Mouse (Mus musculus) adrenal gland, postnatal 36 days (tissue): ENCODE data around the gene Fancc. TPM values are rescaled to one million over a fixed set of nuclear protein-coding genes. Genes with fewer than 3 reads are reported as not detected.
"Not testable (repeated sequence)": the region's sequence is repeated elsewhere in the genome, so short reads cannot be mapped to it uniquely, and the experiment has no call there.

Experiments used
- DNase-seq, 2 experiments: peaks; one replicate each; pipeline ENCODE4 v3.0.0; 2021; ENCODE audit warnings: mixed read lengths in 1 of 2
- total RNA-seq, 2 experiments: library from RNA; stranded (reverse); gene quantifications; 2 replicates each; pipeline ENCODE4 v1.2.3; 2021

The Fancc gene
- total RNA-seq, 2 experiments from 2014 or later, result 9.1 to 10.9 TPM

DNA sequence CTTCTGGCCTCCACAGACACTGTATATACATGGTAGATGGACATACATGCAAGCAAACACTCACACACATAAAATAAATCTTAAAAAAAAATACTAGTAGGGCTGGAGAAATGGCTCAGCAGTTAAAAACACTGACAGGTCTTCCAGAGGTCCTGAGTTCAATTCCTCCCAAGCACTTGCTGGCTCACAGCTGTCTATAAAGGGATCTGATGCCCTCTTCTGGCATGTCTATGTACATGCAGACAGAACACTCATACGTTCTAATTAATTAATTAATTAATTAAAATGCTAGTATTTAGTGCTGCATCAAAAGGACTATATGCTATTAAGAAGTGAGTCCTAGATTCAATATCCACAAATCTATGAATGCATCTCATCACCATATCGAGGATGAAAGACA lies 78.9 kb downstream of the Fancc start:
- no peak for DNase-seq

DNA sequence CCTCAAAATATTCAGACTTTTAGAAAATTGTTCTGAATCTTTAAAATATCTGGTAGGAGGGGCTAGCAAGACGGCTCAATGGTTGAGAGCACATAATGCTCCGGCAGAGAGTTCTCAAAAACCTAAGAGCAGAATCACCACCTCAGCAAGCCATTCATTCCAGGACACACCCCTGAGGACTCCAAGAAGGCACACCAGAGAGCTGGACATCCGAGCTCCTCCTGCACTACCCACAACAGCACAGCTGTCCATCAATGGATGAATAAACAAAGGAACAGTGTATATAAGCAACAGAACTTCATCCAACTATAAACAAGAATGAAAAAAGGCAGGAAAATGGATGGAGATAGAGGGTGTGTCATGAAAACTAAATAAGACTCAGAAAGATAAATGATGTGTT lies 80.3 kb downstream of the Fancc start:
- no peak for DNase-seq

DNA sequence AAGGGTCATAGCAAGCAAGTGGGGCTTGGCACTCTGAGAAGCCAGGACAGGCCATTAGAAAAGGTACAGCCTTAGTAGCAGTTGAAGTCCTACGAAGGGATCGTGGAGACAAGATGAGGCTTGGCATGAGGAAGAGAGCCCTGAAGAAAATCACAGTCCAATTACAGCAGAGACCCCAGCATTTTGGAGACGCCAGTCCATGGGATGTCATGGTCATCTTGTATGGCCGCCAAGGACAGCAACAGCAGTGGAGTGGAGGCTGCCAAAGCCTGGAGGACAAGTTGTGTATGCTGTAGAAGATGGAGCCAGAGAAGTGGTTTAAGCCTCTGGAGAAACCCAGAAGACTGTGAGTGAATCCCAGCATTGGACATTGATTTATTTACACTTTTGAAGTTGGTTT lies 84.4 kb downstream of the Fancc start:
- DNase-seq, result no peak

DNA sequence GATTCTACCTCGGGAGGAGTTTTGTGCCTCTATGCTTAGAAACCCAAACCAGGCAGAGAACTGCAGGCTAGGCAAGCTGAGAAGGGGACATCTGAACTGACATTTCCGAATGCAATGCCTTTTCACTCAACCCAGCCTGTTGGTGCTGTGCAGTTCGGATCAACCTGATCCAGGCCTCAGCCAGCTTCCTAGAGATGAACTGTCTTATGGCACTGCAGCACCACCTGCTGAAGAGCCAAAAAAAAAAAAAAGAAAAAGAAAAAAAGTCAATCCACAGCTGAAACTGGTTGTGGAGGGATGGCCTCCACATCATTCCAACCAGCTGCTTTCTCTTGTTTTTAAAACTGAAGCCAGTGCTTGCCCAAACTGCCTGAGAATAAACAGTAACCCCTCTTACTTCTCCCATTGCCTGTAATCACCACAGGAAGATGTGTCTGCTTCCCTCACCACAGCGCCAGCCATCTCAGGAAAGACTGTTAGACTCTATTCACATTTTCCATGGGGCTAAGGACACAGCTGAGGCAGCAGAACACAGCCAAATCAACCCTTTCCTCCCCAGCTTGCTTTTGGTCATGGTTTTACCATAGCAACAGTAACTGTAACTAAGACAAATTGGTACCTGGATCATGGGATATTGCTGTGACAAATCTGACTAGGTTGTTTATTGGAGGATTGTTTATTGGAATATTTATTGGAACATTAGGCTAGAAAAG lies 85.6 kb downstream of the Fancc start:
- no peak for DNase-seq

DNA sequence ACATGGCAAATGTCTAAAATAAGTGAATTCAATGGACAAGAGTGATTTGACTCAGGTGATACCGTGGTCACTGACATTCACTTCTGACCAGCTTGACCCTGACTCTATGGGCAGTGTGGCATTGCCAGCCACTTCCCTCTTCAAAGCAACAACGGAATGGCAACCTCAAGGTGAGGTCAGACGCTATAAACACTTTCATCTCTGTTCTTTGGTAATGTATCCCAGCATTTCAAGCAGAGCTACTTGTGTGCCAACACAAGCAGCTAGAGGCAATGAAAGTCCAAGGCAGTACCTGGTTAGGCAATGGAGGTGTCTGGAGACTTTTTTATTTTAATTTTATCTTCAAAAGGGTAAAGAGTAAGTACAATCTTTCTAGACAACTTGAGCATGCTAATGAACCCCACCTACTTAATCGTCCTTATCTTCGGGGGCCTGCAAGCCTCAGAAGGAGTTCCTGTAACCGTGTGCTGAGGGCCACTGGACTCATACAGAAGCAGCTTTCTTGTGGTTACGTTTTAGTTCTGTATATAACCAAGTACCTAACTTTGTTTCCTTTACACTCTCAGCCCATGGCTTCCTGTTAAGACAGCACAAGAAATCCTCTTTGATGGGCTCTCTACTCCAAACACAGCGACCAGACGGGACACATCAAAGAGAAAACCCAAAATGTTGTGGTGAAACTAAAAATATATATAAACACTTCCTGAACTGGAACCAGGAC lies 86.3 kb downstream of the Fancc start:
- DNase-seq, result no peak

DNA sequence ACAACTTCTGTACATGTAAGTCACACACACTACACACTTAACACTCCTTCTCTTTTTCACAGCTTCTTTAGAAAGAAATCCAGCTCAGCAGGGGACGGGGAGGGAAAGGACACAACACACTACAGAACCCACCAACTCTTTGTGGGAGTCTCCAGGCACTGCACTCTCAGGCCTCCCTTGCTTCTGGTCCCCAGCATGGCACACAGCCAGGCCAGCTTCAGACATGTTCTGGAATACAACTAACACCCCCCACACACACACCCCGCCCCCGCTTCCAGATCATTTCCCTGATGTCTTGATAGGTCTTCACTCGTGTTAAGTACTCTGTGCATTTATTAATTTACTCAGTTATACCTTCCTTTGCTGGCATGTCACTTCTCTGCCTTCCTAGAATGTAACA lies 91.9 kb downstream of the Fancc start:
- DNase-seq, result no peak

DNA sequence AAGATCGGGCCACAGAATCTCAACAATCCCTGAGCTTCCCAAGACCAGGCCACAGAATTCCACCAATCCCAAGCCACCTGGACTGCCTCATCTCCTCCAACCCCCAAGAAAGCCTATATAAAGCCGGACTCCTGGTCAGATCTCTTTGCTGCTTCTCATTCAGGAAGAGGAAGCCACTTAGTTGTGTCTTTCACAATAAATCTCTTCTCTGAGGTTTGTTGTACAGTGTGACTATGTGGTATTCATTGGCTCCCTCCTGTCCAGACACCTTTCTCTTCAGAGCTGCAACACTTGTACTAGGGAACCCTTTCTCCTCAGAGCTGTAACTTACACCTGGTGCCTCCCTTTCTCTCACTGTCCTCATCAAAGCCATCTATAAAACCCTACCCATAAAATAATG lies 92.4 kb downstream of the Fancc start:
- no peak for DNase-seq

DNA sequence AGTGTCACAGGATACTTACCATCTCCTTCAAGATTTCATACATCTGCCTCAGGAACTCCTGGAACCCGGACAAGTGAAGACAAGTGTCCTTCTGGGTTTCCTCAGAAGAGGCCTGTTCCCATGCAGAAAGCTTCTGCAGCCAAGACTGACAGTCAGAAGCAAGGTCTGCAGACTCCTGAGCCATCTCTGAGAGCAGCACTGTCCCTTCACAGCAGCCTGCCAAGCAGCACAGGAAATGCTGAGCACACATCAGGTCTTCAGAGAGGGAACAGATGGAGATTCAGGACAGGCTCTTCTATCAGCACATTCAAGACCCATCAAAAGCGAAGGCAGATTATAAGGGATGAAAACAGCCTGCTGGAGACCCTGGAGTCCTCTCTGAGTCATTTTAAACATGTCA lies 94.3 kb downstream of the Fancc start:
- no peak for DNase-seq

DNA sequence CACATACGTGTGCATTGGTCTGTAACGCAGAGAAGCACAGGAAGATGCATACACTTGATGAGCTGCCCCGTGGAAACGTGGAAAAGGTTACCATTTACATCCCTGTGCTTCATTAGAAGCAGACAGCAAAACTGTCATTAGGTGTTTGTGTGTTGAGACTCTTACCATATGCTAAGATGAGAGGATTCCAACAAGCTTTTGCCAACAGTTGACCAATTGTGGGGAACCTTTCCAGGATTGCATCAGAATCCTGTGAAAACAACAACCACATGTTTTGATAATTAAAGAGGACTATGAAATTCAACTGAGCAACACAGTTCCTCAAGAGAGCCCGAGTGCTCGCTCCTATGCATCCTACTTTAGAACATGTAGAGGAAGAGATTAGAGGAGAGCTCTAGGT lies 97.0 kb downstream of the Fancc start:
- DNase-seq, result no peak

DNA sequence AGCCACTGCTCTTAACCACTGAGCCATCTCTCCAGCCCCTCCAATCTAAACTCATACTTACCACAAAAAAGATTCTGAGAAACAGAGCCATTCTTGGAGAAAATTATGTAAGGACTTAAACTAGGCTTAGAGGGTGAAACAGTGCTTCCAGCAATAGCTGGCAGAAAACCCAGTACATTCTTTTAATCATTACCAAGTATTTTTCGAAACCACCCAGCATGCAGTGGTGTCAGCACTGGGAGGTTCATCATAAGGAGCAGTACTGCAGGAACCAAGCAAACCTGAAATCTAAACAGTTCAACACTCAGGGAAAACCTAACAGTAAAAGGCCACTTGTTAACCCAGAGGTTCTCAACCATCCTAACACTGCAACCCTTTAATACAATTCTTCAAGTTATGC lies 99.7 kb downstream of the Fancc start:
- DNase-seq, result no peak

DNA sequence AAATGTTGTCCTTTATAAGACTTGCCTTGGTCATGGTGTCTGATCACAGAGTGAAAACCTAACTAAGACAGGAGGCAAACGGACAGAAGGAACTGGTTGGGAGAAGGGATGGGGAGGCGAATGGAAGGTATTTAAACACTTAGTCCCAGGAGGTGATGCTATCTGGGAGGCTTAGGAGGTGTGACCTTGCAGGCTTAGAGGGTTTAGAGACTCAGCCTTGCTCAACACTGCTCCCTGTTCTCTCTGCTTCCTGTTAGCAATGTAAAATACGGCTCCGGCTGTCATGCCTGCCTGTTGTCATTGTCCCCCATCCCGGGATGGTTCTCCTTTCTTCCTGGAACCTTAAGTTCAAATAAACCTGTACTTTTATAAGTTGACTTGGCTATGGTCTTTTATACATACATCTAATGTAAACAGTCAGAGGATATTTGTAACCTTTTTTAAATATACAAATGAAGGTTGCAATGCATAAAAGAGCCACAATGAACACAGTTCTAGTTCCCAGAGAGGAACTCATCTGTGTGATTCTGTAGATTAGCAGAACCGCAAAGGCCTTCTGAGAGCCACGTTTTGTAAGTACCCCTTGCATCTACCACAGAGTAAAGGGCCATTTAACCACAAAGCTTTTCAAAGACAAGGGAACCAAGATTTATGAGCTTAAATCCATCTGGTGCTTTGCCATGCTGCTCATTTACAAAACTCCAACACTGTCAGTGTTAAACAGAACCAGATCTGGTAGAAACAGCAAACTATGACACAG lies 102.6 kb downstream of the Fancc start:
- DNase-seq, result no peak

DNA sequence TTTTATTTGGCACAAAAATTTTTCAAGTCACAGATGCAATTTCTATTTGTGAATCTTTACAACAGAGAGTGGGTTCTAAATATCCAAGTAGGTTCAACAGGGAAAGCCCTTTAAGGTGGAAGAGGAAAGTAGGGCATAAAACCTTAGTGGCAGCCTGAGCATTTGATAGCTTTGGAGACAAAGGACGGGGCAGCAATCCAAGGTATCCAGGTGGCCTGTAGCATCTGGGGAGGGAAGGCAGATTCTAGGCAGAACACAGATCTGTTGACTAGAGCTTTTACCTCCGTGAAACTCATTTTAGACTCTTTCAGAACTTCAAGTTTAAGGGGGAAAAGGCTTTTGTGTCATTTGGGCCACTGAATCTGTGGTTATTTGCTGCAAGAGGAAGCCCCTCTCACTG lies 111.8 kb downstream of the Fancc start:
- no peak for DNase-seq

DNA sequence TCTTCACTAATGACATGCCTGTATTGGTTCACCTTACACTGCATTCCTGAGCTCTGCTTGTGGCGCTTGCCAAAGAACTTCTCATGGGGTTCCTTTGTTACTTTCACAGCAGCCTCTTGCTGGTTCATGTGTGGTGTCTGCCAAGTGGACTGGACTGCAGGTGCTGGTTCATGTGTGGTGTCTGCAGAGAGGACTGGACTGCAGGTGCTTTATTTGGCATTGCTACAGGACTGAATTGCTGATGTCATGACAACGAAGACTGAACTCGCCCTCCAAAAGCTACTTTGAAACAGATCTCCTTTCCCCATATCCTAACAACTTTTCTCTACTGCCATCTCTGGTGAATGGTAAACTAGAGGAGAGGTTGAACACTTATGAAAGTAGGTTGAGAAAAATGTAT lies 112.3 kb downstream of the Fancc start:
- DNase-seq, result no peak

DNA sequence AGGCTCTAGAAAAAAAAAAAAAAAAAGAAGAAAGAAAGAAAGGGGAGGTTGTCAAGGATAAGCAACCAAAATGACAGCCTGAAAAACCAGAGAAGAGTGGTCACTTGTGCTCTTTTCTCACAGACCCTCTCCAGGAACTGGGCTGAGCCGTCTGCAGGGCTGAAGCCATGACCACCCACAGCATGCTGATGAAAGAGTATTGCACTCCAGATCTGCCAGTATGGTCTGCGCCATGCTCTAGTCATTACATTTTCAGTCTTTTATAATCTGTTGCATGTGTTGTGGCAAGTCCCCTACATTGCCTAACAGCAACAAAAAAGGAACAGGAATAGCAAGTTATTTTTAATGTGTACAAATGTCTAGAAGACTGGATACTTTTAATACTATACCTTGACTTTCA lies 114.9 kb downstream of the Fancc start:
- DNase-seq, result no peak

DNA sequence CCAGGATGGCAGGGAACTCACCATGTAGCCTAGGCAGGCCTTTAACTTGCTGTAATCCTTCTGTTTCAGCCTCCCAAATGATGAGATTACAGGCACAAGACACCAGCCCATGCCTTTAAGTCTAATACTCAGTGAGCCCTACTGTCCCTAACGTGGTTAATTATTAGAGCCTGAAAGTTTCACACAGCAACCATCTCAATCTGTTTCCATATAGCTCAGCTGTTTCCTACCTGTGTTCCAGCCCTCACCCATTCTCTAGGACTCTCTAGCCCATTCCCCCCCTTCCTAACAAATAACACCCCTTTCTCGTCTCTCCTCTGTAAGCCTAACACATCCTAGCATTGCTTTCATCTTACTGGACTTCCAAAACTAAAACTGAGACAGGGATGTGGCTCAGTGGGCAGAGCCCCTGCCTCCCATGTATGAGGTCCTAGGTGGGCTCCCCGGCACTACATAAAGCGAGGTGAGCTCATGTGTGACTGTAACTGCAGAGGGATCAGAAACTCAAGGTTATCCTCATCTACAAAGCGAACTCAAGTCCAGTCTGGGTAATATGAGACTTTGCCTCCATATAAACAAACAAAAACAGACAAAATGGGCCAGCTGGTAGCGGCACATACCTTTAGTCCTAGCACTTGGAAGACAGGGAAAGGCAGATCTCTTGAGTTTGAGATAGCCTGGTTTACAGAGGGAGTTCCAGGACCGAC lies 123.5 kb downstream of the Fancc start:
- DNase-seq, result no peak

DNA sequence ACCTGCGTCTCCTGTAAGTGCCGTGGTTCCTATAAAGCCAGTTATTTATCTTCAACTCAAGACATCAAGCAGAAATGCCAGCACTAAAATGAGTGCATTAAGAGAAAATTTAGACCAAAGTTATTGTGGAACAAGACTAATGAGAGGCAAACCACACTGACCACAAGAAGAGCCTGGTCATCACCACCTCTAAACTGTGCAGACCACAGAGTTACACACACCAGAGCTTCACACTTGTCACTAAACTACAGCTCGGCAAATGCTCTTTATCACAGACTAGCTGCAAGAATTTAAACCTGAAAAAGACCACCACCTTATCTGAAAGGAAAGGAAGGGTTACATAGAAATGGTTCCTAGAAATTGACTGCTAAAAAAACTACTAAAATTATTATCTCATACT lies 135.3 kb downstream of the Fancc start:
- no peak for DNase-seq

DNA sequence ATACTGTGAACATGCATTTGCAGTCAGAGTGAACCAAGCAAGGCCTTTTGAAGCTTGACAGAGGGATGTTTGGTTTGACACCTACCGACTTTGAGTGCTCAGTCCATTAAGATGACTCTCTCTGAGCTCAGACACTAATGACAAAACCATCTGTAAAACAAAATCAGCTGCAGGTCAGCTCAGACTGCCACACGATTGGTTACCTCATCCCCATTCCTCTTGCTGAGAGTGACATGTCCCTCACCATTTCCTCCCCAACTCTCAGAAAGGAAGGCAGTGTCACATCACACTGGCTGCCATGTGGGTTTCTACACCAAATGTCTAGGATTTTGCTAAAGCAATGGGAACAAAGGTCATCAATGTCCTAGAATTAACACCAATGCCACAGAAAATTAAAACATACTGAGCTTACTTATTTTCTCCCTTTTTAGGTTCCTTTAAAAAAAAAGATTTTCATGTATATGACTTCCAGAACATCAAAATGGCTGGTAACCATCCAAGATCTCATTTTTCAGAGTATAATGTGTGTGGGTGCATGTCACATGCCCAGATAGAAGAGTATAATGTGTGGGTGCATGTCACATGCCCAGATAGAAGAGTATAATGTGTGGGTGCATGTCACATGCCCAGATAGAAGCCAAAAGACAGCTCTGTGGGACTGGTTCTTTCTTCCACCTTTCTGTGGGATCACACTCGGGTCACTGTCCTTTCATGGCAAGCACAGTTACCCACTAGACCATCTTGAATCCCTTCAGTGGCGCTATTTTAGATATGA lies 136.8 kb downstream of the Fancc start:
- no peak for DNase-seq

DNA sequence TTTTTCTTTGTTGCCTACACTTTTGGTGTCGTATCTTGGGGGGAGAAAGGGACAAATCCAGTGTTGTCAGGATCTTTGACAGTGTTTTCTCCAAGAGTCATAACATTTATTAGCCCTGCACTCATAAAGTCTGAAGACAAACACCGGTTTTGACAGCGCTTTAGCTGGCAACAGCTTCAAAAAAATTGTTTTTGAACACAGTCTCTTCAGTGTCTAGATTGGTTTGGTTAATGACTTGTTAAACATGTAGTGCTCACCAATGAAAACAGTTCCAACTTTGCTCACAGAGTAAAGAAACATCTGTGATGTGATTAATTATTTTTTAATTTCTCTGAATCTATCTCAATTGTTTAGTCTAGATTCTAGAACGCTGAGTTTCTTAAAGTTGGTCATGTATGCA lies 137.7 kb downstream of the Fancc start:
- DNase-seq, result no peak

DNA sequence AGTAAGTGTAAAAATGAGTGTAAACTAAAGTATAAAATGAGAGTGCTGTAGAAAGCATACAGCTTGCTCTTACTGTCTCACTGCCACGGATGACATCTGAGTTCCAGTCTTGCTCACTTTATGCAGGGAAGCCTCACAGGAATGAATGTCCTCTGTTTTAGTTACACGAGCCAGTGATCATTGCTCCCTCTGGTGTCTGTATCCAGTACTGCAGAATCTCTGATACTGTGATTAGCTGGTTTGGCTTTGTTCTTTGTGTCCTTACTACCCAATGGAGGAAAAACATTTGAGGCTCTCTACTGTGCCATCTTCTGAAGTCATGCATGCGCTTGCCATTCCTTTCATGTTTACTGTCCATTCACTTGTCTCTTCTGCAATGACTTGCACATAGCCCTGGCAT lies 140.5 kb downstream of the Fancc start:
- peak; percentile 25 to 68 for DNase-seq

DNA sequence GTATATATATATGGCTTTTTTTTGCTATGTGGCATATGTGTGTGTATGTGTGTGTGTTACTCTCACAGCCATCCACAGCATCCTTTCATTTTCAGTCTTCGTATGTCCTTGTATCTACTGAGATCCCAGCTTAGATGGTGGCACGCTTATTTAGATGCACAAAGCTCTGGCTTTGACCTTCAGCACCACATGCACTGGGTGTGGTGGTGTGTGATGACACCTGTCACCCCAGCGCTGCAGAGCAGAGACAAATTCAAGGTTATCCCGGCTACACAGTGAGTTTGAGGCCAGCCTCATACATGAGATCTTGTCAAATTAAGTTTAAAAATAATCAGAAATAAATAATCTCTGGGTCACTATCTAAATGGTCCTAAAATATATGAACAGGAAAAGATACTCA lies 141.0 kb downstream of the Fancc start:
- DNase-seq, result no peak

DNA sequence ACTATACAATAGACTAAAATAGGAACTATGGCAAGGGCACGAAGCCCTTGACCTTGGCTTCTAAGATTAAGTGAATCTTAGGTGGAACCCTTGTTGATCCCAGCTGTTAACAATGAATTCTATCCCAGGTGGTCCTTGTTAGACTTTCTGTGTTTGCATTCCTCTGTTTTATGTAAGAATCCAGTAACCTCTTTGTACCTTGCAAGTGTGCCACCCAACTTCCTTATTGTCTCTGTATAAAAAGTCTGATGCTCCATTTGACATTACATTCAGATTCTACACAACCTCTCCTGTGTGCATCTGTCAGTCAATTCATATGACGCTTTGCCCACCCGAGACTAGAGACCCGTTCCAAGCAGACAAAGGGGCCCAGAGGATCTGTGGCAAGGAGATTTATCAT lies 143.8 kb downstream of the Fancc start:
- not testable (repeated sequence) for DNase-seq

DNA sequence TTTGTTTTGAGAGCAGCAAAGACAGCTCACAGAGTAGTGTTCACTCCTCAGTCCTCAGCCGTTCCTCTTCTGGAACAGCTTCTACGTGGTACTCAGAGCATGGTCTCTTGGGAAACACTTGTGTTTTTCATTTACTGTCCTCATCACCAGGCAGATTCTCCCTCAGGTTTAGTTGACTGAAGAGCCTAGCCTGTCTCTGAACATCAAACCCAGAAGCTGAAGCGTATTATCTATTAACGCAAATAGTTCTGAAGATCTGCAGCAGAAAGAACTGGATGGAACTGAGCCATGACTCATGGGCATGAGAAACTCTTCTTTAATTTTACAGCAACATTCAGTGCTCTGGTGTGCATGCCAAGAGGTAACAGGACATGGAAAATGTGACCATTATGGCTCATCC lies 147.0 kb downstream of the Fancc start:
- no peak for DNase-seq
